Mouse (Mus musculus) central nervous system, embryonic 14 days (tissue): ENCODE data around the gene Map3k5. TPM values are rescaled to one million over a fixed set of nuclear protein-coding genes. Genes with fewer than 3 reads are reported as not detected.

Experiments
- polyA plus RNA-seq: library from polyadenylated mRNA; depleted of rRNA; stranded (reverse); fragments of >200 nt; gene quantifications from 2 replicates; pipeline ENCODE4 v1.2.3, GENCODE M21; 2012; rRNA removed

The Map3k5 gene
- 1.5 and 2.4 TPM in 2 replicates for polyA plus RNA-seq

DNA sequence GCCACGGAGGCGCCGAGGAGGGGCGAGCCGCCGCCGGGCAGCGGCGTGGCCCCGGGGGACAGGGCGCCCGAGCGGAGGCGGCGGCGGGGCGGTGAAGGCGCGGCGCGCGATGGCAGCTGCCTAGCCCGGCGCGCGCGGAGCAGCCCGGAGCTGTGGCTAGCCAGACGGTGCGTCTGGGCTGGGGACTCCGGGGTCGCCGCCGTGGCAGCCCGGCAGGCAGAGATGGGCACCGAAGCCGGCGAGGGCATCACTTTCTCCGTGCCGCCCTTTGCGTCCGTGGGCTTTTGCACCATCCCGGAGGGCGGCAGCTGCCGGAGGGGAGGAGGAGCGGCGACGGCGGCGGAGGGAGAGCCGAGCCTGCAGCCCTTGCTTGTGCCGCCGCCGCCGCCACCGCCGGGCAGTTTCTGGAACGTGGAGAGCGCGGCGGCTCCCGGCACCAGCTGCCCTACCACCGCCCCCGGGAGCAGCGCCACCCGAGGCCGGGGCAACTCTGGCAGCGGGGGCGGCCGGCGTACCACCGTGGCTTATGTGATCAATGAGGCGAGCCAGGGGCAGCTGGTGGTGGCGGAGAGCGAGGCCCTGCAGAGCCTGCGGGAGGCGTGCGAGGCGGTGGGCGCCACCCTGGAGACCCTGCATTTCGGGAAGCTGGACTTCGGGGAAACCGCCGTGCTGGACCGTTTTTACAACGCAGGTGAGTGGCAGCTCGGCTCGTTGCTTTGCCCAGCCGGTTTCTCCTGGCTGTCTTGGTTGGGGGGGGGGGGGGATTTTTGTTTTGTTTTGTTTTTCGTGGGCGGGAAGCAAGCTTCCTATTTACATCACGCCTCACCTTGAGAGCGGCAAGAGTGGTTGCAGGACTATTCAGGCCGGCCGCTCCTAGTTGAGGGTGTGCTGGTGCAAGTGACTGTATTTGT, at the start of gene Map3k5:
TSS of gene Map3k5 (plus strand) at position 89 of the 911 bp plus-strand sequence.

DNA sequence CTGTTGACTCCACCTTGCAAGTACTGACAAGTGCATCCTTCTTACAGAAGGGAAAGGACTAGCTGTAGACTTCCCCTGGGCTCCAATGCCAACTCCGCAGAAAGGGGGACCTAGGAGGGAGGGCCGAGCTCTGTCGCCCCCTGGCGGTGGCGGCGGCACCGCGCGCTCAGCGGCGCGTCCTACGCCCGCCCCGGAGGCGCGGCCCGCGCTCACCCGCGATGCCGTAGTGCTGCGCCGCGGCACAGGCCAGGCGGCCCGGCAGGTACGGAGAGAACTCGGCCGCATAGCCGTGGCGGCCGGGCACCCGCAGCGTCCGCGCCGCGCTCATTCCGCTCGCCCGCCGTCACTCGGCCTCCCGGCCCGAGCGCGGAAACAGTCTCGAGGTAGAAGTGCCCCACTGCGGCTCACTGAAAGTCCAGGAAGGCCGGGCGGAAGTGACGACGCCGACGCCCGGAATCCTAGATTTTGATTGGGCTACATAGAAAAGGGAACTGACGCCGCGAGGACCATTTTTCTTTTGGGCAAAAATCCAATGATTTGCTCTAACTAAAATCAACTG, 26.9 kb upstream of the Map3k5 start, which contains the start of gene Pex7:
TSS of gene Pex7 (minus strand) at position 444 of the 559 bp plus-strand sequence.

GRCm38 (mm10) chr10:20148130-20148772, 214.0 kb downstream of the Map3k5 start, which contains the start of gene Map7:
Gene Map7, plus strand, starts transcription at chr10:20148471.

Other genes with a start within 250 kb of the Map3k5 start
- gene Il20ra, start 221.9 kb upstream of the Map3k5 start, polyA plus RNA-seq: 0.12 and 0.36 TPM in 2 replicates
- gene Slc35d3, start 83.0 kb upstream of the Map3k5 start, polyA plus RNA-seq: 1.4 and 2.0 TPM in 2 replicates
- 21.8 and 25.3 TPM in 2 replicates for gene Pex7, start 26.8 kb upstream of the Map3k5 start, polyA plus RNA-seq
- 4.1 and 8.0 TPM in 2 replicates for gene Map7, start 214.0 kb downstream of the Map3k5 start, polyA plus RNA-seq